Mouse (Mus musculus) activated CD4-positive, CD25-positive, alpha-beta regulatory T cell, adult 9 weeks (primary cell): ENCODE data around the gene Tmem88b. TPM values are rescaled to one million over a fixed set of nuclear protein-coding genes. Genes with fewer than 3 reads are reported as not detected.

Source experiments
- polyA plus RNA-seq: library from polyadenylated mRNA; unstranded; fragments of 100-300 nt; shearing (Covaris generic); gene quantifications from one replicate; pipeline ENCODE4 v1.2.1, GENCODE M21; 2017

The Tmem88b gene
- not detected for polyA plus RNA-seq

DNA sequence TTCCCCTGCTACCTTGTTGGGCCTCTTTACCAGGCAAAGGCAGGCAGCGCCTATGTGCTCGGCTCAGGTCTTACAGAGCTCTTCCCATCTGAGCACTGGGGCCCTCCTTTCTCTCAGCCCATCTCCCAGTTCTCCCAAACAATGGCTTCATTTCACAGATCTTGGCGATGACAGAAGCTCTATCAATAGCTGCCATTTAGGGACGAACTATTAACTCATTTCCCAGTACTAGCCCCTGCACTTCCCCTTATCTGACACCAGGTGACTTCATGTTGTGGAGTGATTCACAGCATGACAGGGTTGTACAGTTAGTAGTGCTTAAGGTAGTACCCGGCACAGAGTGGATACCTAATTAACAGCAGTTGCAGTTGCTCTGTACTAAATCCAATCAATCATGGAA is at the start of gene Tmem88b:
Gene Tmem88b (minus strand): TSS at position 56 of the 400 bp plus-strand sequence.

DNA sequence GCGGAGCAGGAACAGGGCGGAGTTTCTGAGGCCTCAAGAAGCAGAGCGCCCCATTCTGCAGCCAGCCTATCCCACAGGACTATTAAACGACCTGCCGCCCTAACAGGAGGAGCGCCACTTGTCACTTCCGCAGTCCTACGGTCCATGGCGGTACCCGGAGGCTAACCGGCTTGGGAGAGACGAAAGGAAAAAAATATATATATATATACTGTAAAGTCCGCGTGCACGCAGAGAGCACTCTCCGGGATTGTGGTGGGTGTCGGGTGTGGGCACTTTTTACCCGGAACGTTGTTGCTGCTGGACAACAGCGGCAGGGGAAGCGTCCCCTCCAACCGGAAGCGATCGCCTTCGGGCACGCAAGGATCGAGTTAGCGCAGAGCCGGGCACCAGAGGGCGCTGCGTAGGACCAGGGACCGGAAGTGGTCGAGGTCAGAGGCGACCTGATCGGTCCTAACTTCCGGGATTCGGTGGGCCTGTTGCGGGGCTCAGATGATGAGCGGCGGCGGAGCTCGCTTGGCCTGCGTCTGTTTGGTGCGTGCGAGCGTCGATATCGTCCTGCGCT is 45.6 kb upstream of the Tmem88b start, which contains the start of gene Aurkaip1:
Gene Aurkaip1 (plus strand): TSS at position 68 of the 562 bp plus-strand sequence.

DNA sequence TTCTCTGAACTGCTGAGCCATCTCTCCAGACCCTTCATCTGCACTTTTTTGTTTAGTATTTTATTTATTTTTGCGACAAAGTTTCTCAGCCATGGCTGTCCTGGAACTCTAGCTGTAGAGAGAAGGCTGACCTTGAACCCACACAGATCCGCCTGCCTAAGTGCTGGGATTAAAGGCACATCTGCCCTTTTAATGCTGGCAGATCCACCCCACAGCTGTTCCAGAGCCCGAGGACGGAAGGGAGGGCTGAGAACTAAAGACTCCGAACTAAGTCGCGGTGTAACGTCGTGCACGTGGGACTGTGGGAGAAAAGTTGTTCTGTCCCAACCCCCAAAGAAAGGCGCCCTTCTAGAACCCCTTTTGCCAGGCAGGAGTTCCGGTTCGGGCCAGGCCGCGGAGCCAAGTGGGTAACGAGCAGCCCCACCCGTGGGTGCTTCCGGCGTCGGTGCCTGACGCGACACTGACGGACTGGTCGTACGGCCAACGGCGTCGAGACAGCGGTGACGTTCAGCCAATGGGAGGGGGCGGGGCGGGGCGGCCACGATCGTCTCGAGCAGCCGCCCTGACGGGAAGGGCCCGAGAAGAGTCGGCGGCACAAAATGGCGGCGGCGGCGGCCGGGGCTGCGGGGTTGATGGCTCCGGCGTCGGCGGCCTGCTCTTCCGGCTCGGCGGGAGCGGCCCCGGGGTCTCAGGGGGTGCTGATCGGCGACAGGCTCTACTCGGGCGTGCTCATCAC is 26.4 kb upstream of the Tmem88b start, which contains the start of gene Ccnl2:
Gene Ccnl2 (plus strand): TSS at position 561 of the 736 bp plus-strand sequence.

DNA sequence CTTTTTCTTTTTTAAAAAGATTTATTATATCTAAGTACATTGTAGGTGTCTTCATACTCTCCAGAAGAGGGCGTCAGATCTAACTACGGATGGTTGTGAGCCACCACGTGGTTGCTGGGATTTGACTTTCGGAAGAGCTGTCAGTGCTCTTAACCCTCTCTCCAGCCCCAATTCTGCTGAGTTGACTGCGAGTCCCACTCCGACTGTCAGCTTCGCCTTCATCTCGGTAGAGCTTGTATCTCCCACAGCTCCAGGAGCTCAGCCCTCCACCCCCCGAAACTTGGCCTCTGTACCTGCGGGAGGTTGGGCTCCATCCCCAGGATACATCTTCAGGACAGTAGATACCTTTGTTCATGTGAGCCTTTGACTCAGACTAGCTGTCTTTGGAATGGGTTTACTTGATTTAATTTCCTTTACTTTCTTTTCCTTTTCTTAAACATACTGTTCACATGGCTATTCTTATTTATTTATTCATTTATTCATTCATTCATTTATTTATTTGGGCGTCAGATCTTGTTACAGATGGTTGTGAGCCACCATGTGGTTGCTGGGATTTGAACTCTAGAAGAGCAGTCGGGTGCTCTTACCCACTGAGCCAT is 17.2 kb upstream of the Tmem88b start, which contains the start of gene Mrpl20:
Gene Mrpl20 (plus strand): TSS at position 138 of the 599 bp plus-strand sequence.

DNA sequence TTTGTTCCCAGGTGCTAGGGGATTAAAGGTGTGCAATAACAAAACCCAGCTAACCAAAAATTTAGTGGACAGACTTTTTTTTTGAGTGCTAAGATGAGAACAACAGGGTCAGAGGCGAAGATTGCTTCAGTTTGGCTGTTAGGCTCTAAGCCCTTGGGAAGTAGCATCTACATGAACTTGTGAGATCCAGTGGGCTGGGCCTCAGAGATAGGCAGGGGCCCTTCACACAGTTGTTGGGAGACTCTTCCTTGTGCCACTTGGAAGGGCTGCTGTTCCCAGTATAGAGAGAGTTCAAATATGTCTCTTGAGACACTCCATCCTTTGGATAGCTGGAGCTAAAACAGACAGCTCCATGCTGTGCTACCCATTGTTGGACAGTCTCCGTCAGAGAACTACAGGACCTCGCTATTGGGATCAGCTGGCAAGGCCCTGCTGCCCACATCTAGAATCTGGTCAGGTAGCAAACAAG is 4.4 kb upstream of the Tmem88b start, which contains the start of gene Ankrd65:
Gene Ankrd65 (plus strand): TSS at position 419 of the 469 bp plus-strand sequence.

DNA sequence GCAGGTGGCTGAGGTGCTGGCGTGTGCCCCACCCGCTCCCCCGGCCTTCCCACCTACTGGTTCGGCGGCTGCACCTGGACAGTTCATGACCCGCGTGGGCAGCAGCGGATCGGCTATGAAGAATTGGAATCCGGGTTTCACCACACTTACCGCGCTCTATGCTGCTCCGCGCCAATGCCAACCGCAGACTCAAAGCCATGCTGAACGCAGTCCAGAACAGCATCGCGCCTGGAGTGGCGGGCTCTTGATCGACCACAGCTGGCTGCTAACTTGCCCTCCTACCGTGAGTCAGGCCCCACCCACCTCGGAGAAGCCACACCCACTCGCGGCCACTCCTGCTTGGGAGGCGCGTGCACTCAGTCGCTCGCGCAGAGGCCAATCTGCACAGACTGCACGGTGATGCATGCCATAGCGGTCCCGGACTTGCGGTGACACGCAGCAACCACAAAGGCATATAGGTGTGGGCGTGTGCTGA is 11.4 kb downstream of the Tmem88b start, which contains the start of gene Vwa1:
Gene Vwa1 (minus strand): TSS at position 419 of the 475 bp plus-strand sequence.

DNA sequence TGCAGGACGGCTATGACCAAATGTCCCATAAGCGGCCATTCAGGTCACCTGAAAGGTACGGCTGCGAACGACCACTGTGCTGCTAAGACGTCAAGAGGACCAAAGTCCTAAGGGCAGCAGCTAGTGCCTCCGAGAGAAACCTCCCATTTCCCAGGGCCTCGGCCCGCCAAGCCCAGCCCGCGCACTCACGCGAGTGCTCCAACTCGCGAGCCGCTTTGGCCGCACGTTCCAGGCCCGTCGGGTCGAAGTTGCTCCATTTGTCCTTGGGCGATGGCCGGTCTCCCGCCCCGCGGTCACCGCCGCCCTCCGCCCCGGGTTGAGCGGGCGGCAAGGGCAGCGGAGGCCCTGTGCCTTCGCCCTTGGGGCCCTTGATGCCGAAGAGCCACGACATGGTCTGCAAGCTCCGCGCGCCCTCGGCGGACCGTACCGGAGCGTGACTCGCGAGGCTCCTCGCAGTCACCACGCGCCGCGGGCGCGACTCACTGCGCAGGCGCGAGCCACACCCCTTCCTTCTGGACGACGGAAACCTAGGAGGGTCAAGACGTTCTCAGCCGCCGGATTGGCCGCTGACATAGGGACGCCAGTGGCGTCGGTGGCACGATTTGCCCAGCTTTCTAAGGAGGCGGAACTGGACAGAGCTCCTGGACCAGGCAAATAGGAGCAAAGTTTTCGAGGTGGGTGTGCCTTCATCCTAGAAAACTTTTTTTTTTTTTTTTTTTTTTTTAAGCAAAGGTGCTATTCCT is 24.9 kb downstream of the Tmem88b start, which contains the start of gene Atad3a:
Gene Atad3a (minus strand): TSS at position 481 of the 743 bp plus-strand sequence.

DNA sequence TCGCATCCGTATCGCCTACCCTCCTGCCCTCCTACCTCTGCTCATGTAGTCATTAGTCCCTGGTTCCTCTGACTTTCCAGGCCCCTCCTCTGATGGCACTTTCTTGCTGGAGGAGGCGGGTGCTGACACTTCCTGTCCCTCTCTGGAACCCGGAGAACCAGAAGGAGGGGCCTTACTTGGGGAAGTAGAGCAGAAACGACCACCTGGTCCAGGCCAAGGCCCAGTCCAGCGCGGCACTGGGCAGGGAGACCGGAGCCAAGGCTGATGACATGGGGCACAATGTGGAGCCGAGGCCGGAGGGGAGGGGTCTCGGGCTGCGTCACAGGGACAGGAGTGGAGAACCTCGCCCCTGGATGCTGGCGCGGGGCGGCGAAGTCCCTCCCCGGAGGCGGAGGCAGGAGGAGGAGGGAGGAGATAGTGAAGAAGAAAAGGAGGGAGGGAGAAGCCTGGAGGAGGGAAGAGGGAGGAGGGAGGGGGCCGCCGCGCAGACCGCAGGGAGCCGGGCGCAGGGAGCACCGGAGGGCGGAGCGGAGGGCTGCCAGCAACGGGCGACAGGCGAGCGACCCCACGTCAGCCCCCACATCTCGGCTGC is 51.2 kb downstream of the Tmem88b start, which contains the start of gene Tmem240:
Gene Tmem240 (plus strand): TSS at position 451 of the 592 bp plus-strand sequence.

Other genes starting within 250 kb of the Tmem88b start
- gene Nadk, start 223.5 kb downstream of the Tmem88b start, polyA plus RNA-seq, result 138 TPM
- 13.5 TPM for gene Slc35e2, start 184.5 kb downstream of the Tmem88b start, polyA plus RNA-seq
- gene Cdk11b, start 161.0 kb downstream of the Tmem88b start, polyA plus RNA-seq, result 120 TPM
- gene Gm10563, start 140.5 kb downstream of the Tmem88b start, polyA plus RNA-seq, result 1.9 TPM
- gene Mmp23, start 132.5 kb downstream of the Tmem88b start, polyA plus RNA-seq, result 0.54 TPM
- gene Mib2, start 116.7 kb downstream of the Tmem88b start, polyA plus RNA-seq, result 42.3 TPM
- gene Fndc10, start 91.5 kb downstream of the Tmem88b start, polyA plus RNA-seq, result 0.72 TPM
- gene Ssu72, start 81.1 kb downstream of the Tmem88b start, polyA plus RNA-seq, result 160 TPM
- 0.24 TPM for gene Tmem240, start 51.1 kb downstream of the Tmem88b start, polyA plus RNA-seq
- gene Atad3a, start 24.8 kb downstream of the Tmem88b start, polyA plus RNA-seq, result 38.3 TPM
- not detected for gene Vwa1, start 11.2 kb downstream of the Tmem88b start, polyA plus RNA-seq
- gene Ankrd65, start 4.6 kb upstream of the Tmem88b start, polyA plus RNA-seq, result not detected
- gene Mrpl20, start 17.0 kb upstream of the Tmem88b start, polyA plus RNA-seq, result 138 TPM
- gene Ccnl2, start 26.6 kb upstream of the Tmem88b start, polyA plus RNA-seq, result 168 TPM
- 197 TPM for gene Aurkaip1, start 45.4 kb upstream of the Tmem88b start, polyA plus RNA-seq
- gene Mxra8, start 53.8 kb upstream of the Tmem88b start, polyA plus RNA-seq, result 4.0 TPM
- gene Dvl1, start 61.5 kb upstream of the Tmem88b start, polyA plus RNA-seq, result 2.8 TPM
- 0.92 TPM for gene Tas1r3, start 77.5 kb upstream of the Tmem88b start, polyA plus RNA-seq
- gene Cptp, start 83.6 kb upstream of the Tmem88b start, polyA plus RNA-seq, result 20.4 TPM
- 92.1 TPM for gene Ints11, start 83.7 kb upstream of the Tmem88b start, polyA plus RNA-seq
- 32.6 TPM for gene Pusl1, start 105.9 kb upstream of the Tmem88b start, polyA plus RNA-seq
- 7.8 TPM for gene Acap3, start 105.9 kb upstream of the Tmem88b start, polyA plus RNA-seq
- gene Ube2j2, start 158.0 kb upstream of the Tmem88b start, polyA plus RNA-seq, result 15.3 TPM
- gene C1qtnf12, start 176.4 kb upstream of the Tmem88b start, polyA plus RNA-seq, result 24.3 TPM
- 1.3 TPM for gene B3galt6, start 206.8 kb upstream of the Tmem88b start, polyA plus RNA-seq
- 591 TPM for gene Sdf4, start 207.0 kb upstream of the Tmem88b start, polyA plus RNA-seq
- 998 TPM for gene Tnfrsf4, start 228.0 kb upstream of the Tmem88b start, polyA plus RNA-seq
- 855 TPM for gene Tnfrsf18, start 240.3 kb upstream of the Tmem88b start, polyA plus RNA-seq